Comparison of ENCODE assay signal across 15 mouse cellular contexts in the genomic region with DNA sequence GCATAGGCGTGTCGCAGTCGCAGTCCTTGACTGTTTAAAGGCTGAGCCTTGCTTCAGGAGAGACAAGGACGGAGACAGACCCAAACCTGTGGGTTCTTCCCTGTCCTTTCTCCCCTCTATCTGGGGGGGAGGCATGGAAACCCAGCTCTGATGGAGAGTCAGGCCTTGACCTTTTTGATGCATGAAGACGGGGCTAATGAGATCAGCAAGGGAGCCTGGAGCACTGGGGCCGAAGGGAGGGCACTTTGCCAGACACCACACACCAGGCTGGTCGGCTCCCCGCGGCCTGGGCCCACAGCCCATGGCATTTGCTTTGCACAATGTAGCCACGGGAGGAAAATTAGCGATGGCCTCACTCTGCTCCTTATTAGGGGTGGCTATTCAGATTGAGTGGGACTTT. TPM values are rescaled to one million over a fixed set of nuclear protein-coding genes. Genes with fewer than 3 reads are reported as not detected.
DNase-seq lines count a peak whose midpoint lies in the region; ATAC-seq and TF ChIP-seq lines count a peak whose summit lies in the region.
"Had no signal": no experiment of that assay in that cellular context is flagged by ENCODE, and none has a peak within 500 bp of the region (broad histone marks: within the 10 kb centered on the region; RNA-seq: fewer than 3 reads in every experiment).

No protein-coding gene starts in this region.

- no peak for TF ChIP-seq CTCF in heart, adult 2 months (IDR thresholded peaks at IDR 0.05)

- no peak overlapping the region for H3K4me2 ChIP-seq in forebrain, embryonic 14.5 days (ENCODE audit: low read length)
- H3K4me2 ChIP-seq in forebrain, embryonic 15.5 days (replicated peaks): no peak overlapping the region
- no peak overlapping the region for H3K4me2 ChIP-seq in liver, embryonic 12.5 days
- H3K4me2 ChIP-seq: limb, embryonic 15.5 days; lung, embryonic 14.5 days; stomach, embryonic 15.5 days had no signal

- H3K4me3 ChIP-seq in forebrain, embryonic 14.5 days (ENCODE audit: low read depth, low read length): no peak overlapping the region
- H3K4me3 ChIP-seq in forebrain, embryonic 15.5 days: no peak overlapping the region
- no peak overlapping the region for H3K4me3 ChIP-seq in heart, adult 2 months
- no peak overlapping the region for H3K4me3 ChIP-seq in liver, embryonic 12.5 days
- H3K4me3 ChIP-seq: erythroblast, embryonic 14.5 days; layer of hippocampus, adult 2 months; limb, embryonic 15.5 days; stomach, embryonic 15.5 days had no signal

- H3K9ac ChIP-seq in forebrain, embryonic 14.5 days (ENCODE audit: low read length): no peak overlapping the region
- H3K9ac ChIP-seq in forebrain, embryonic 15.5 days (replicated peaks): no peak overlapping the region
- H3K9ac ChIP-seq in heart, adult 2 months (ENCODE audit: low read depth, low read length): no peak overlapping the region
- no peak overlapping the region for H3K9ac ChIP-seq in liver, embryonic 12.5 days
- H3K9ac ChIP-seq: limb, embryonic 15.5 days; lung, embryonic 14.5 days; stomach, embryonic 15.5 days had no signal

- TF ChIP-seq POLR2A in heart, adult 2 months (IDR thresholded peaks at IDR 0.05; ENCODE audit: insufficient read depth, low read depth, low read length): no peak

- TF ChIP-seq EP300 in heart, adult 2 months (IDR thresholded peaks at IDR 0.05; ENCODE audit: insufficient read depth, low read depth, low read length): no peak

- no peak overlapping the region for H3K27ac ChIP-seq in forebrain, embryonic 14.5 days (ENCODE audit: low read depth, low read length)
- no peak overlapping the region for H3K27ac ChIP-seq in forebrain, embryonic 15.5 days (replicated peaks)
- H3K27ac ChIP-seq in heart, adult 2 months: no peak overlapping the region
- no peak overlapping the region for H3K27ac ChIP-seq in liver, embryonic 12.5 days
- H3K27ac ChIP-seq: layer of hippocampus, adult 2 months; limb, embryonic 15.5 days; stomach, embryonic 15.5 days had no signal

- WGBS in forebrain, embryonic 14.5 days: 49% methylated on average over 11 of the region's 11 CpGs
- WGBS in forebrain, embryonic 15.5 days: 52% methylated on average over 11 of the region's 11 CpGs
- WGBS in heart, adult 2 months: 81% methylated on average over 11 of the region's 11 CpGs
- 70% methylated on average over 11 of the region's 11 CpGs for WGBS in liver, embryonic 12.5 days (ENCODE audit: insufficient replicate concordance)

- no peaks in the 10 kb centered on the region for H3K27me3 ChIP-seq in forebrain, embryonic 14.5 days (replicated peaks; ENCODE audit: control insufficient read depth, insufficient read depth, low read length)
- no peaks in the 10 kb centered on the region for H3K27me3 ChIP-seq in forebrain, embryonic 15.5 days
- H3K27me3 ChIP-seq in heart, adult 2 months (ENCODE audit: control insufficient read depth, insufficient read depth, low read length): no peaks in the 10 kb centered on the region
- H3K27me3 ChIP-seq in liver, embryonic 12.5 days (replicated peaks): peaks cover 5% of the 10 kb centered on the region; the same call in 1 of the 2 replicates
- H3K27me3 ChIP-seq: limb, embryonic 15.5 days; stomach, embryonic 15.5 days had no signal

- H3K36me3 ChIP-seq in forebrain, embryonic 14.5 days (ENCODE audit: control insufficient read depth, insufficient read depth, low read length): no peaks in the 10 kb centered on the region
- no peaks in the 10 kb centered on the region for H3K36me3 ChIP-seq in forebrain, embryonic 15.5 days
- no peaks in the 10 kb centered on the region for H3K36me3 ChIP-seq in heart, adult 2 months (ENCODE audit: control insufficient read depth, insufficient read depth, low read length)
- H3K36me3 ChIP-seq in liver, embryonic 12.5 days: no peaks in the 10 kb centered on the region
- H3K36me3 ChIP-seq: G1E; limb, embryonic 15.5 days; stomach, embryonic 15.5 days had no signal

- peak; percentile 40; the same call in 1 of the 2 replicates for ATAC-seq in forebrain, embryonic 14.5 days
- ATAC-seq in forebrain, embryonic 15.5 days (replicated peaks): no peak; the same call in 1 of the 2 replicates
- ATAC-seq in liver, embryonic 12.5 days: no peak
- ATAC-seq: activated CD4-positive, CD25-positive, alpha-beta regulatory T cell, adult 4 months had no signal

- no peaks in the 10 kb centered on the region for H3K9me3 ChIP-seq in forebrain, embryonic 14.5 days (replicated peaks; ENCODE audit: control insufficient read depth, low read length)
- no peaks in the 10 kb centered on the region for H3K9me3 ChIP-seq in forebrain, embryonic 15.5 days
- no peaks in the 10 kb centered on the region for H3K9me3 ChIP-seq in liver, embryonic 12.5 days (replicated peaks)
- H3K9me3 ChIP-seq: G1E; limb, embryonic 15.5 days; stomach, embryonic 15.5 days had no signal

- intact Hi-C loops in heart, adult 2 months (cut with DNase I): no loop called here

- peak; percentile 22 for DNase-seq in forebrain, embryonic 14.5 days (ENCODE audit: low spot score)
- DNase-seq in ovary, adult 18-20 months (ENCODE audit: low spot score): peak; percentile 13
- no peak for DNase-seq in ovary, postnatal 10 days (ENCODE audit: low spot score)
- DNase-seq in adrenal gland, postnatal 10 days: peak; percentile 67
- DNase-seq in retina, postnatal 1 day: peak; percentile 57
- no peak for DNase-seq in heart, adult 2 months
- DNase-seq: lung, embryonic 14.5 days had no signal

- H3K4me1 ChIP-seq in forebrain, embryonic 14.5 days (ENCODE audit: control insufficient read depth, insufficient read depth, low read length): no peaks in the 10 kb centered on the region; the same call in 1 of the 2 replicates
- no peaks in the 10 kb centered on the region for H3K4me1 ChIP-seq in forebrain, embryonic 15.5 days
- peaks cover 2% of the 10 kb centered on the region; the same call in 1 of the 2 replicates for H3K4me1 ChIP-seq in heart, adult 2 months (ENCODE audit: control insufficient read depth, insufficient read depth, low read length)
- H3K4me1 ChIP-seq in liver, embryonic 12.5 days: no peaks in the 10 kb centered on the region

- no peaks in the 10 kb centered on the region for H3K79me2 ChIP-seq in heart, adult 2 months (replicated peaks; ENCODE audit: control insufficient read depth, insufficient read depth, low read length)

RNA-seq across cellular contexts. Expression of gene Rab6b, which starts 56.5 kb away (rescaled TPM):
- polyA plus RNA-seq in forebrain, embryonic 14.5 days (2014; fragmentation: Nextera tagmentation; extraction: Ambion mirVana): 32.5 and 40.5 TPM in 2 replicates
- polyA plus RNA-seq in forebrain, embryonic 15.5 days (2015; fragmentation: Nextera tagmentation; extraction: Ambion mirVana): 62.3 and 63.3 TPM in 2 replicates
- 10 to 100 TPM in 1 of 2 experiments, 1 to 10 TPM in 1; 7.0 to 14.7 TPM for total RNA-seq in adrenal gland, postnatal 10 days (2021)
- 1 to 10 TPM; 1.4 to 1.6 TPM for total RNA-seq in heart, adult 2 months (2021)
- polyA plus RNA-seq in heart, adult 2 months (2012; rRNA removed): 0.76 and 6.9 TPM in 2 replicates
- polyA plus RNA-seq in liver, embryonic 12.5 days (2016; fragmentation: Nextera tagmentation; extraction: Ambion mirVana): 0.24 and 0.43 TPM in 2 replicates
- polyA plus RNA-seq: erythroblast, embryonic 14.5 days; G1E had no signal

Comparison
In these comparisons a context has a peak if more than half of its experiments do, and no peak if none do; other contexts are left out.
1. DNase-seq: peak in forebrain, embryonic 14.5 days (single experiment), ovary, adult 18-20 months (single experiment), adrenal gland, postnatal 10 days (single experiment) and retina, postnatal 1 day (single experiment); none in ovary, postnatal 10 days (single experiment) and heart, adult 2 months (0 of 2).